Mouse (Mus musculus): Measurements from ENCODE around the gene Akp3. TPM values are rescaled to one million over a fixed set of nuclear protein-coding genes. Genes with fewer than 3 reads are reported as not detected.
A peak's percentile ranks its signal among the peaks of the same experiment; 100 is the strongest.

Gene Akp3
- polyA plus RNA-seq, 1 experiment from 2014 or later, result not detected

GRCm38 (mm10) chr1:87164164-87164795 is 39.5 kb downstream of the Akp3 start:
- Histone ChIP-seq H3K4me3 (ENCODE audit: low read length) (no peak overlapping the region), H3K4me2 (replicated peaks; ENCODE audit: low read depth, low read length) (no peak overlapping the region), H3K9ac (ENCODE audit: low read depth, low read length) (no peak overlapping the region), H3K27ac (ENCODE audit: low read depth, low read length) (no peak overlapping the region), H3K9me3 (ENCODE audit: control insufficient read depth, low read length) (no peaks in the 10 kb centered on the region), H3K36me3 (ENCODE audit: control insufficient read depth, insufficient read depth, low read length) (no peaks in the 10 kb centered on the region), H3K4me1 (ENCODE audit: control insufficient read depth, insufficient read depth, low read length) (no peaks in the 10 kb centered on the region; the same call in 1 of the 2 replicates), H3K27me3 (ENCODE audit: control insufficient read depth, insufficient read depth, low read length) (peaks cover 30% of the 10 kb centered on the region)
- ATAC-seq (ENCODE audit: low FRiP score, low TSS enrichment), result 0 out of 2 replicates have a peak, but pooled peaks have one; percentile 20
- 24% methylated on average over 11 of the region's 11 CpGs for WGBS

- peaks cover 34% of the 10 kb centered on the region for H3K27me3 ChIP-seq (ENCODE audit: control insufficient read depth, insufficient read depth, low read length)
- no peak overlapping the region for H3K4me3 ChIP-seq (ENCODE audit: low read length)
- WGBS, result 36% methylated on average over 9 of the region's 9 CpGs
- H3K4me1 ChIP-seq (ENCODE audit: control insufficient read depth, insufficient read depth, low read length), result peaks cover 2% of the 10 kb centered on the region; the same call in 1 of the 2 replicates
- H3K4me2 ChIP-seq (replicated peaks; ENCODE audit: low read depth, low read length), result no peak overlapping the region
- H3K9me3 ChIP-seq (ENCODE audit: control insufficient read depth, low read length), result no peaks in the 10 kb centered on the region
- no peak for ATAC-seq (ENCODE audit: low FRiP score, low TSS enrichment)
- H3K36me3 ChIP-seq (ENCODE audit: control insufficient read depth, insufficient read depth, low read length), result no peaks in the 10 kb centered on the region
- H3K27ac ChIP-seq (ENCODE audit: low read depth, low read length), result no peak overlapping the region
- no peak overlapping the region for H3K9ac ChIP-seq (ENCODE audit: low read depth, low read length)
Measured at GRCm38 (mm10) chr1:87164796-87165184, 40.0 kb downstream of the Akp3 start.

GRCm38 (mm10) chr1:87170458-87170857 is 45.7 kb downstream of the Akp3 start:
- Histone ChIP-seq H3K27me3 (ENCODE audit: control insufficient read depth, insufficient read depth, low read length) (peaks cover 43% of the 10 kb centered on the region), H3K4me2 (replicated peaks; ENCODE audit: low read depth, low read length) (0 out of 2 replicates have a peak overlapping the region, but pooled peaks have one; percentile 8), H3K4me3 (ENCODE audit: low read length) (no peak overlapping the region), H3K9me3 (ENCODE audit: control insufficient read depth, low read length) (no peaks in the 10 kb centered on the region), H3K4me1 (ENCODE audit: control insufficient read depth, insufficient read depth, low read length) (peaks cover 19% of the 10 kb centered on the region; the same call in 1 of the 2 replicates), H3K9ac (ENCODE audit: low read depth, low read length) (no peak overlapping the region), H3K36me3 (ENCODE audit: control insufficient read depth, insufficient read depth, low read length) (no peaks in the 10 kb centered on the region), H3K27ac (ENCODE audit: low read depth, low read length) (no peak overlapping the region)
- WGBS, result 11% methylated on average over 18 of the region's 19 CpGs
- ATAC-seq (ENCODE audit: low FRiP score, low TSS enrichment), result no peak

- WGBS, result 91% methylated on average over 1 of the region's 1 CpGs
- H3K27me3 ChIP-seq (ENCODE audit: control insufficient read depth, insufficient read depth, low read length), result peaks cover 39% of the 10 kb centered on the region
Measured at GRCm38 (mm10) chr1:87171312-87171711, 46.5 kb downstream of the Akp3 start.

GRCm38 (mm10) chr1:87172316-87172715 is 47.5 kb downstream of the Akp3 start:
- 25% methylated on average over 9 of the region's 9 CpGs for WGBS
- H3K27ac ChIP-seq (ENCODE audit: low read depth, low read length), result no peak overlapping the region
- no peak for ATAC-seq (ENCODE audit: low FRiP score, low TSS enrichment)
- H3K9me3 ChIP-seq (ENCODE audit: control insufficient read depth, low read length), result no peaks in the 10 kb centered on the region
- H3K9ac ChIP-seq (ENCODE audit: low read depth, low read length), result no peak overlapping the region
- H3K36me3 ChIP-seq (ENCODE audit: control insufficient read depth, insufficient read depth, low read length), result no peaks in the 10 kb centered on the region
- H3K27me3 ChIP-seq (ENCODE audit: control insufficient read depth, insufficient read depth, low read length), result peaks cover 34% of the 10 kb centered on the region
- H3K4me2 ChIP-seq (replicated peaks; ENCODE audit: low read depth, low read length), result no peak overlapping the region
- H3K4me1 ChIP-seq (ENCODE audit: control insufficient read depth, insufficient read depth, low read length), result peaks cover 27% of the 10 kb centered on the region
- H3K4me3 ChIP-seq (ENCODE audit: low read length), result no peak overlapping the region

More at GRCm38 (mm10) chr1:87171312-87171711, 46.5 kb downstream of the Akp3 start:
- no peaks in the 10 kb centered on the region for H3K36me3 ChIP-seq (ENCODE audit: control insufficient read depth, insufficient read depth, low read length)
- H3K4me1 ChIP-seq (ENCODE audit: control insufficient read depth, insufficient read depth, low read length), result peaks cover 27% of the 10 kb centered on the region
- ATAC-seq (ENCODE audit: low FRiP score, low TSS enrichment), result no peak
- H3K9me3 ChIP-seq (ENCODE audit: control insufficient read depth, low read length), result no peaks in the 10 kb centered on the region
- H3K9ac ChIP-seq (ENCODE audit: low read depth, low read length), result no peak overlapping the region
- no peak overlapping the region for H3K4me2 ChIP-seq (replicated peaks; ENCODE audit: low read depth, low read length)
- H3K4me3 ChIP-seq (ENCODE audit: low read length), result no peak overlapping the region
- no peak overlapping the region for H3K27ac ChIP-seq (ENCODE audit: low read depth, low read length)

- Histone ChIP-seq H3K9ac (ENCODE audit: low read depth, low read length) (no peak overlapping the region), H3K4me2 (replicated peaks; ENCODE audit: low read depth, low read length) (0 out of 2 replicates have a peak overlapping the region, but pooled peaks have one; percentile 15), H3K27me3 (ENCODE audit: control insufficient read depth, insufficient read depth, low read length) (peaks cover 23% of the 10 kb centered on the region), H3K9me3 (ENCODE audit: control insufficient read depth, low read length) (no peaks in the 10 kb centered on the region), H3K4me1 (ENCODE audit: control insufficient read depth, insufficient read depth, low read length) (peaks cover 27% of the 10 kb centered on the region), H3K36me3 (ENCODE audit: control insufficient read depth, insufficient read depth, low read length) (no peaks in the 10 kb centered on the region), H3K27ac (ENCODE audit: low read depth, low read length) (no peak overlapping the region), H3K4me3 (ENCODE audit: low read length) (no peak overlapping the region)
- ATAC-seq (ENCODE audit: low FRiP score, low TSS enrichment), result peak; percentile 36
- 20% methylated on average over 28 of the region's 28 CpGs for WGBS
Measured at GRCm38 (mm10) chr1:87174006-87174955, 49.5 kb downstream of the Akp3 start.

GRCm38 (mm10) chr1:87175852-87176292 is 51.1 kb downstream of the Akp3 start:
- no peak overlapping the region for H3K9ac ChIP-seq (ENCODE audit: low read depth, low read length)
- H3K27ac ChIP-seq (ENCODE audit: low read depth, low read length), result no peak overlapping the region
- H3K4me2 ChIP-seq (replicated peaks; ENCODE audit: low read depth, low read length), result peak overlapping the region; percentile 13
- H3K27me3 ChIP-seq (ENCODE audit: control insufficient read depth, insufficient read depth, low read length), result peaks cover 8% of the 10 kb centered on the region
- WGBS, result 4% methylated on average over 11 of the region's 11 CpGs
- peak; percentile 92 for ATAC-seq (ENCODE audit: low FRiP score, low TSS enrichment)
- H3K4me1 ChIP-seq (ENCODE audit: control insufficient read depth, insufficient read depth, low read length), result peaks cover 18% of the 10 kb centered on the region
- no peaks in the 10 kb centered on the region for H3K9me3 ChIP-seq (ENCODE audit: control insufficient read depth, low read length)
- no peak overlapping the region for H3K4me3 ChIP-seq (ENCODE audit: low read length)
- H3K36me3 ChIP-seq (ENCODE audit: control insufficient read depth, insufficient read depth, low read length), result no peaks in the 10 kb centered on the region
